Mouse (Mus musculus): ENCODE measurements around the gene 9130230L23Rik. TPM values are rescaled to one million over a fixed set of nuclear protein-coding genes. Genes with fewer than 3 reads are reported as not detected.
A peak's percentile ranks its signal among the peaks of the same experiment; 100 is the strongest.

9130230L23Rik gene
- polyA plus RNA-seq, 1 experiment from 2014 or later, result 0.15 TPM

- Histone ChIP-seq H3K27ac (replicated peaks) (no peak overlapping the region), H3K36me3 (no peaks in the 10 kb centered on the region), H3K4me2 (replicated peaks) (no peak overlapping the region), H3K4me1 (no peaks in the 10 kb centered on the region), H3K9me3 (no peaks in the 10 kb centered on the region), H3K9ac (replicated peaks) (no peak overlapping the region), H3K27me3 (no peaks in the 10 kb centered on the region), H3K4me3 (no peak overlapping the region)
- 73% methylated on average over 4 of the region's 4 CpGs for WGBS
- no peak for ATAC-seq (replicated peaks)
Observed at GRCm38 (mm10) chr5:65941145-65941544, 62.9 kb downstream of the 9130230L23Rik start.

GRCm38 (mm10) chr5:65937998-65938715 is 65.9 kb downstream of the 9130230L23Rik start:
- Histone ChIP-seq H3K4me1 (no peaks in the 10 kb centered on the region), H3K27me3 (no peaks in the 10 kb centered on the region), H3K4me3 (no peak overlapping the region), H3K36me3 (no peaks in the 10 kb centered on the region), H3K27ac (replicated peaks) (no peak overlapping the region), H3K9ac (replicated peaks) (no peak overlapping the region), H3K4me2 (replicated peaks) (no peak overlapping the region), H3K9me3 (no peaks in the 10 kb centered on the region)
- ATAC-seq (replicated peaks), result peak; percentile 78
- WGBS, result 63% methylated on average over 9 of the region's 9 CpGs

GRCm38 (mm10) chr5:65937011-65937726 is 66.9 kb downstream of the 9130230L23Rik start:
- H3K4me3 ChIP-seq, result no peak overlapping the region
- no peaks in the 10 kb centered on the region for H3K4me1 ChIP-seq
- no peak overlapping the region for H3K27ac ChIP-seq (replicated peaks)
- no peak for ATAC-seq (replicated peaks)
- WGBS, result 77% methylated on average over 11 of the region's 11 CpGs
- H3K4me2 ChIP-seq (replicated peaks), result no peak overlapping the region
- H3K9me3 ChIP-seq, result no peaks in the 10 kb centered on the region
- no peaks in the 10 kb centered on the region for H3K36me3 ChIP-seq
- H3K9ac ChIP-seq (replicated peaks), result no peak overlapping the region
- H3K27me3 ChIP-seq, result no peaks in the 10 kb centered on the region

- no peak for ATAC-seq (replicated peaks)
- Histone ChIP-seq H3K4me3 (no peak within 1 kb of the TSS), H3K27me3 (no peaks in the 10 kb centered on the region), H3K27ac (replicated peaks) (no peak within 1 kb of the TSS), H3K36me3 (no peaks in the 10 kb centered on the region), H3K4me1 (no peaks in the 10 kb centered on the region), H3K9me3 (no peaks in the 10 kb centered on the region), H3K4me2 (replicated peaks) (no peak within 1 kb of the TSS), H3K9ac (replicated peaks) (no peak within 1 kb of the TSS)
- WGBS, result 90% methylated on average over 5 of the region's 5 CpGs
Observed at GRCm38 (mm10) chr5:65934783-65935182, 69.3 kb downstream of the 9130230L23Rik start, which contains the start of gene Chrna9. Gene Chrna9, plus strand, starts transcription at chr5:65934921.

GRCm38 (mm10) chr5:65933764-65934163 is 70.3 kb downstream of the 9130230L23Rik start:
- H3K27ac ChIP-seq (replicated peaks), result no peak overlapping the region
- no peak overlapping the region for H3K4me3 ChIP-seq
- no peaks in the 10 kb centered on the region for H3K36me3 ChIP-seq
- no peaks in the 10 kb centered on the region for H3K9me3 ChIP-seq
- no peak overlapping the region for H3K9ac ChIP-seq (replicated peaks)
- WGBS, result 85% methylated on average over 2 of the region's 2 CpGs
- no peak overlapping the region for H3K4me2 ChIP-seq (replicated peaks)
- H3K4me1 ChIP-seq, result no peaks in the 10 kb centered on the region
- no peak for ATAC-seq (replicated peaks)
- H3K27me3 ChIP-seq, result no peaks in the 10 kb centered on the region

- Histone ChIP-seq H3K4me3 (no peak overlapping the region), H3K9ac (replicated peaks) (no peak overlapping the region), H3K27me3 (no peaks in the 10 kb centered on the region), H3K36me3 (no peaks in the 10 kb centered on the region), H3K4me1 (no peaks in the 10 kb centered on the region), H3K9me3 (no peaks in the 10 kb centered on the region), H3K4me2 (replicated peaks) (no peak overlapping the region), H3K27ac (replicated peaks) (no peak overlapping the region)
- no peak for ATAC-seq (replicated peaks)
- 86% methylated on average over 4 of the region's 4 CpGs for WGBS
Observed at GRCm38 (mm10) chr5:65933258-65933657, 70.8 kb downstream of the 9130230L23Rik start.

- Histone ChIP-seq H3K9me3 (no peaks in the 10 kb centered on the region), H3K4me1 (no peaks in the 10 kb centered on the region), H3K27ac (replicated peaks) (no peak overlapping the region), H3K4me2 (replicated peaks) (no peak overlapping the region), H3K27me3 (no peaks in the 10 kb centered on the region), H3K36me3 (no peaks in the 10 kb centered on the region), H3K9ac (replicated peaks) (no peak overlapping the region), H3K4me3 (no peak overlapping the region)
- ATAC-seq (replicated peaks), result no peak
- 78% methylated on average over 4 of the region's 4 CpGs for WGBS
Observed at GRCm38 (mm10) chr5:65930171-65930570, 73.9 kb downstream of the 9130230L23Rik start.

Small RNA genes lying within 50 kb of the gene (microRNA-seq; reads per million reads assigned to microRNA genes)
- not detected for gene Gm25952

Other genes starting within 250 kb of the 9130230L23Rik start
- 20.2 and 20.7 TPM in 2 replicates for gene N4bp2, start 240.8 kb downstream of the 9130230L23Rik start, polyA plus RNA-seq (2015; fragmentation: Nextera tagmentation; extraction: Ambion mirVana)
- gene Rhoh, start 143.1 kb downstream of the 9130230L23Rik start, polyA plus RNA-seq (2015; fragmentation: Nextera tagmentation; extraction: Ambion mirVana), result 0.36 and 0.38 TPM in 2 replicates
- gene Chrna9, start 69.4 kb downstream of the 9130230L23Rik start, polyA plus RNA-seq (2015; fragmentation: Nextera tagmentation; extraction: Ambion mirVana), result not detected in 2 replicates
- 2.7 and 5.1 TPM in 2 replicates for gene Rbm47, start 168.8 kb upstream of the 9130230L23Rik start, polyA plus RNA-seq (2015; fragmentation: Nextera tagmentation; extraction: Ambion mirVana)